Mouse (Mus musculus): Measurements from ENCODE around the gene Cers3. TPM values are rescaled to one million over a fixed set of nuclear protein-coding genes. Genes with fewer than 3 reads are reported as not detected.

Gene Cers3
- polyA plus RNA-seq, 1 experiment from 2014 or later, result 0.46 TPM

GRCm38 (mm10) chr7:66843846-66844245 lies 100.5 kb downstream of the Cers3 start:
- Histone ChIP-seq H3K4me2 (no peak overlapping the region), H3K4me1 (peaks cover 20% of the 10 kb centered on the region; the same call in 1 of the 2 replicates), H3K27ac (no peak overlapping the region), H3K9me3 (replicated peaks) (no peaks in the 10 kb centered on the region), H3K4me3 (no peak overlapping the region), H3K27me3 (peaks cover 24% of the 10 kb centered on the region), H3K36me3 (ENCODE audit: poor library complexity, severe bottlenecking) (no peaks in the 10 kb centered on the region), H3K9ac (no peak overlapping the region)
- ATAC-seq, result no peak
- 83% methylated on average over 2 of the region's 2 CpGs for WGBS

GRCm38 (mm10) chr7:66846582-66846981 lies 103.3 kb downstream of the Cers3 start:
- no peak for ATAC-seq
- H3K27ac ChIP-seq, result no peak overlapping the region
- 70% methylated on average over 6 of the region's 6 CpGs for WGBS
- no peaks in the 10 kb centered on the region for H3K9me3 ChIP-seq (replicated peaks)
- 0 out of 2 replicates have a peak, but pooled peaks cover 4% of the 10 kb centered on the region for H3K4me1 ChIP-seq
- H3K27me3 ChIP-seq, result peaks cover 9% of the 10 kb centered on the region
- no peaks in the 10 kb centered on the region for H3K36me3 ChIP-seq (ENCODE audit: poor library complexity, severe bottlenecking)
- no peak overlapping the region for H3K4me2 ChIP-seq
- H3K4me3 ChIP-seq, result no peak overlapping the region
- H3K9ac ChIP-seq, result no peak overlapping the region

- peaks cover 2% of the 10 kb centered on the region; the same call in 1 of the 2 replicates for H3K27me3 ChIP-seq
- no peak overlapping the region for H3K27ac ChIP-seq
- H3K36me3 ChIP-seq (ENCODE audit: poor library complexity, severe bottlenecking), result no peaks in the 10 kb centered on the region
- no peaks in the 10 kb centered on the region for H3K9me3 ChIP-seq (replicated peaks)
- no peak for ATAC-seq
- no peak overlapping the region for H3K4me2 ChIP-seq
- H3K4me1 ChIP-seq, result no peaks in the 10 kb centered on the region
- no peak overlapping the region for H3K4me3 ChIP-seq
- WGBS, result 85% methylated on average over 9 of the region's 9 CpGs
- no peak overlapping the region for H3K9ac ChIP-seq
Observed at GRCm38 (mm10) chr7:66847299-66847698, 104.0 kb downstream of the Cers3 start.

GRCm38 (mm10) chr7:66849316-66849715 lies 106.0 kb downstream of the Cers3 start:
- Histone ChIP-seq H3K4me1 (no peaks in the 10 kb centered on the region), H3K27me3 (no peaks in the 10 kb centered on the region), H3K27ac (no peak overlapping the region), H3K36me3 (ENCODE audit: poor library complexity, severe bottlenecking) (no peaks in the 10 kb centered on the region), H3K9ac (no peak overlapping the region), H3K4me3 (no peak overlapping the region), H3K4me2 (no peak overlapping the region), H3K9me3 (replicated peaks) (no peaks in the 10 kb centered on the region)
- WGBS, result 92% methylated on average over 6 of the region's 6 CpGs
- ATAC-seq, result no peak

GRCm38 (mm10) chr7:66852164-66852563 lies 108.9 kb downstream of the Cers3 start:
- Histone ChIP-seq H3K27me3 (no peaks in the 10 kb centered on the region), H3K9me3 (replicated peaks) (no peaks in the 10 kb centered on the region), H3K4me2 (no peak overlapping the region), H3K4me1 (no peaks in the 10 kb centered on the region), H3K36me3 (ENCODE audit: poor library complexity, severe bottlenecking) (no peaks in the 10 kb centered on the region), H3K27ac (no peak overlapping the region), H3K4me3 (no peak overlapping the region), H3K9ac (no peak overlapping the region)
- no peak for ATAC-seq
- WGBS, result 74% methylated on average over 3 of the region's 3 CpGs

- Histone ChIP-seq H3K4me2 (no peak overlapping the region), H3K36me3 (ENCODE audit: poor library complexity, severe bottlenecking) (no peaks in the 10 kb centered on the region), H3K4me1 (peaks cover 22% of the 10 kb centered on the region), H3K4me3 (no peak overlapping the region), H3K27me3 (no peaks in the 10 kb centered on the region), H3K9me3 (replicated peaks) (no peaks in the 10 kb centered on the region), H3K9ac (no peak overlapping the region), H3K27ac (no peak overlapping the region)
- WGBS, result 19% methylated on average over 1 of the region's 1 CpGs
- no peak for ATAC-seq
Observed at GRCm38 (mm10) chr7:66857610-66858009, 114.3 kb downstream of the Cers3 start.

GRCm38 (mm10) chr7:66858247-66859075 lies 115.2 kb downstream of the Cers3 start:
- H3K4me1 ChIP-seq, result peaks cover 22% of the 10 kb centered on the region
- WGBS, result 57% methylated on average over 12 of the region's 12 CpGs
- H3K27ac ChIP-seq, result 0 out of 2 replicates have a peak overlapping the region, but pooled peaks have one; percentile 28
- no peak overlapping the region for H3K4me2 ChIP-seq
- H3K36me3 ChIP-seq (ENCODE audit: poor library complexity, severe bottlenecking), result no peaks in the 10 kb centered on the region
- H3K4me3 ChIP-seq, result no peak overlapping the region
- no peaks in the 10 kb centered on the region for H3K27me3 ChIP-seq
- no peaks in the 10 kb centered on the region for H3K9me3 ChIP-seq (replicated peaks)
- no peak for ATAC-seq
- no peak overlapping the region for H3K9ac ChIP-seq

- Histone ChIP-seq H3K9me3 (replicated peaks) (no peaks in the 10 kb centered on the region), H3K4me1 (peaks cover 22% of the 10 kb centered on the region), H3K36me3 (ENCODE audit: poor library complexity, severe bottlenecking) (no peaks in the 10 kb centered on the region), H3K4me3 (no peak overlapping the region), H3K4me2 (no peak overlapping the region), H3K27me3 (no peaks in the 10 kb centered on the region), H3K27ac (no peak overlapping the region), H3K9ac (no peak overlapping the region)
- WGBS, result 29% methylated on average over 5 of the region's 5 CpGs
- peak; percentile 83 for ATAC-seq
Observed at GRCm38 (mm10) chr7:66859220-66859619, 115.9 kb downstream of the Cers3 start.

GRCm38 (mm10) chr7:66866944-66867718 lies 123.8 kb downstream of the Cers3 start:
- peak overlapping the region; percentile 77 for H3K27ac ChIP-seq
- H3K9me3 ChIP-seq (replicated peaks), result no peaks in the 10 kb centered on the region

GRCm38 (mm10) chr7:66867719-66868501 lies 124.6 kb downstream of the Cers3 start:
- no peaks in the 10 kb centered on the region for H3K9me3 ChIP-seq (replicated peaks)
- no peaks in the 10 kb centered on the region for H3K27me3 ChIP-seq
- H3K9ac ChIP-seq, result no peak overlapping the region
- H3K4me1 ChIP-seq, result peaks cover 21% of the 10 kb centered on the region
- 39% methylated on average over 13 of the region's 13 CpGs for WGBS
- no peak overlapping the region for H3K4me2 ChIP-seq
- no peak overlapping the region for H3K4me3 ChIP-seq
- no peaks in the 10 kb centered on the region for H3K36me3 ChIP-seq (ENCODE audit: poor library complexity, severe bottlenecking)
- ATAC-seq, result peak; percentile 41
- peak overlapping the region; percentile 77 for H3K27ac ChIP-seq

More at GRCm38 (mm10) chr7:66866944-66867718, 123.8 kb downstream of the Cers3 start:
- Histone ChIP-seq H3K4me2 (no peak overlapping the region), H3K4me1 (peaks cover 21% of the 10 kb centered on the region), H3K27me3 (no peaks in the 10 kb centered on the region), H3K4me3 (no peak overlapping the region), H3K9ac (no peak overlapping the region), H3K36me3 (ENCODE audit: poor library complexity, severe bottlenecking) (no peaks in the 10 kb centered on the region)
- no peak for ATAC-seq
- WGBS, result 77% methylated on average over 19 of the region's 19 CpGs

GRCm38 (mm10) chr7:66871520-66871919 lies 128.2 kb downstream of the Cers3 start:
- Histone ChIP-seq H3K9ac (no peak overlapping the region), H3K4me2 (no peak overlapping the region), H3K36me3 (ENCODE audit: poor library complexity, severe bottlenecking) (no peaks in the 10 kb centered on the region), H3K27me3 (no peaks in the 10 kb centered on the region), H3K9me3 (replicated peaks) (no peaks in the 10 kb centered on the region), H3K4me3 (no peak overlapping the region), H3K4me1 (peaks cover 21% of the 10 kb centered on the region), H3K27ac (no peak overlapping the region)
- WGBS, result 74% methylated on average over 7 of the region's 7 CpGs
- no peak for ATAC-seq

Data from forebrain, embryonic 13.5 days (tissue).